Mouse (Mus musculus): ENCODE measurements at regions not wholly inside any gene's neighbourhood (a gene's known extent, or its start where the extent isn't known, plus 50 kb on each side); places are given as distances from the start of the nearest gene placed in this dataset.

- Histone ChIP-seq H3K27ac (no peak overlapping the region), H3K9ac (no peak overlapping the region), H3K9me3 (no peaks in the 10 kb centered on the region), H3K4me3 (replicated peaks) (no peak overlapping the region), H3K36me3 (replicated peaks) (no peaks in the 10 kb centered on the region), H3K4me2 (no peak overlapping the region), H3K4me1 (peaks cover 9% of the 10 kb centered on the region), H3K27me3 (no peaks in the 10 kb centered on the region)
- WGBS: 94% methylated on average over 3 of the region's 3 CpGs
- ATAC-seq (ENCODE audit: low FRiP score): no peak
These were observed 158.8 kb upstream of the Prkcq start for GRCm38 (mm10) chr2:11013154-11013553.

GRCm38 (mm10) chr2:11016446-11016845, 155.5 kb upstream of the Prkcq start:
- no peak overlapping the region for H3K4me2 ChIP-seq
- H3K4me1 ChIP-seq: peaks cover 4% of the 10 kb centered on the region; the same call in 1 of the 2 replicates
- H3K36me3 ChIP-seq (replicated peaks): no peaks in the 10 kb centered on the region
- H3K4me3 ChIP-seq (replicated peaks): no peak overlapping the region
- no peaks in the 10 kb centered on the region for H3K9me3 ChIP-seq
- ATAC-seq (ENCODE audit: low FRiP score): no peak
- WGBS: 81% methylated on average over 1 of the region's 1 CpGs
- H3K27me3 ChIP-seq: no peaks in the 10 kb centered on the region
- no peak overlapping the region for H3K9ac ChIP-seq
- no peak overlapping the region for H3K27ac ChIP-seq

- ATAC-seq (ENCODE audit: low FRiP score): no peak
- H3K27ac ChIP-seq: no peak overlapping the region
- no peaks in the 10 kb centered on the region for H3K27me3 ChIP-seq
- no peak overlapping the region for H3K9ac ChIP-seq
- no peaks in the 10 kb centered on the region for H3K36me3 ChIP-seq (replicated peaks)
- no peak overlapping the region for H3K4me3 ChIP-seq (replicated peaks)
- H3K9me3 ChIP-seq: no peaks in the 10 kb centered on the region
- WGBS: 83% methylated on average over 4 of the region's 4 CpGs
- H3K4me1 ChIP-seq: peaks cover 8% of the 10 kb centered on the region
- no peak overlapping the region for H3K4me2 ChIP-seq
These were observed 139.0 kb upstream of the Prkcq start for GRCm38 (mm10) chr2:11032891-11033290.

- H3K27ac ChIP-seq: no peak overlapping the region
- 19% methylated on average over 1 of the region's 1 CpGs for WGBS
- no peaks in the 10 kb centered on the region for H3K36me3 ChIP-seq (replicated peaks)
- ATAC-seq (ENCODE audit: low FRiP score): peak; percentile 71
- no peak overlapping the region for H3K9ac ChIP-seq
- no peaks in the 10 kb centered on the region for H3K9me3 ChIP-seq
- no peaks in the 10 kb centered on the region for H3K27me3 ChIP-seq
- no peak overlapping the region for H3K4me2 ChIP-seq
- no peak overlapping the region for H3K4me3 ChIP-seq (replicated peaks)
- peaks cover 8% of the 10 kb centered on the region for H3K4me1 ChIP-seq
These were observed 137.7 kb upstream of the Prkcq start for GRCm38 (mm10) chr2:11034178-11034577.

GRCm38 (mm10) chr2:11037343-11037742, 134.6 kb upstream of the Prkcq start:
- Histone ChIP-seq H3K4me3 (replicated peaks) (no peak overlapping the region), H3K4me1 (peaks cover 6% of the 10 kb centered on the region), H3K27ac (no peak overlapping the region), H3K9ac (no peak overlapping the region), H3K4me2 (no peak overlapping the region), H3K27me3 (no peaks in the 10 kb centered on the region), H3K36me3 (replicated peaks) (no peaks in the 10 kb centered on the region), H3K9me3 (no peaks in the 10 kb centered on the region)
- 68% methylated on average over 9 of the region's 11 CpGs for WGBS
- ATAC-seq (ENCODE audit: low FRiP score): 0 out of 2 replicates have a peak, but pooled peaks have one; percentile 40

- no peak for ATAC-seq (ENCODE audit: low FRiP score)
- Histone ChIP-seq H3K27ac (no peak overlapping the region), H3K9ac (no peak overlapping the region), H3K27me3 (no peaks in the 10 kb centered on the region), H3K36me3 (replicated peaks) (no peaks in the 10 kb centered on the region), H3K4me2 (no peak overlapping the region), H3K9me3 (no peaks in the 10 kb centered on the region), H3K4me1 (peaks cover 6% of the 10 kb centered on the region), H3K4me3 (replicated peaks) (no peak overlapping the region)
- 72% methylated on average over 5 of the region's 5 CpGs for WGBS
These were observed 133.5 kb upstream of the Prkcq start for GRCm38 (mm10) chr2:11038440-11038839.

GRCm38 (mm10) chr2:11040005-11040404, 131.9 kb upstream of the Prkcq start:
- Histone ChIP-seq H3K27me3 (no peaks in the 10 kb centered on the region), H3K4me1 (no peaks in the 10 kb centered on the region), H3K9me3 (no peaks in the 10 kb centered on the region), H3K27ac (no peak overlapping the region), H3K4me2 (no peak overlapping the region), H3K36me3 (replicated peaks) (no peaks in the 10 kb centered on the region), H3K4me3 (replicated peaks) (no peak overlapping the region), H3K9ac (no peak overlapping the region)
- WGBS: 87% methylated on average over 2 of the region's 2 CpGs
- no peak for ATAC-seq (ENCODE audit: low FRiP score)

- WGBS: 43% methylated on average over 3 of the region's 3 CpGs
- Histone ChIP-seq H3K36me3 (replicated peaks) (no peaks in the 10 kb centered on the region), H3K4me3 (replicated peaks) (no peak overlapping the region), H3K4me1 (no peaks in the 10 kb centered on the region), H3K27me3 (no peaks in the 10 kb centered on the region), H3K27ac (no peak overlapping the region), H3K4me2 (no peak overlapping the region), H3K9me3 (0 out of 2 replicates have a peak, but pooled peaks cover 3% of the 10 kb centered on the region), H3K9ac (no peak overlapping the region)
- peak; percentile 83; the same call in 1 of the 2 replicates for ATAC-seq (ENCODE audit: low FRiP score)
These were observed 127.1 kb upstream of the Prkcq start for GRCm38 (mm10) chr2:11044727-11045274.

GRCm38 (mm10) chr2:11051621-11052020, 120.3 kb upstream of the Prkcq start:
- no peak overlapping the region for H3K27ac ChIP-seq
- H3K4me2 ChIP-seq: no peak overlapping the region
- H3K36me3 ChIP-seq (replicated peaks): no peaks in the 10 kb centered on the region
- no peaks in the 10 kb centered on the region for H3K4me1 ChIP-seq
- ATAC-seq (ENCODE audit: low FRiP score): no peak
- no peak overlapping the region for H3K4me3 ChIP-seq (replicated peaks)
- H3K27me3 ChIP-seq: no peaks in the 10 kb centered on the region
- WGBS: 92% methylated on average over 7 of the region's 7 CpGs
- H3K9me3 ChIP-seq: 0 out of 2 replicates have a peak, but pooled peaks cover 3% of the 10 kb centered on the region
- H3K9ac ChIP-seq: no peak overlapping the region

- Histone ChIP-seq H3K4me3 (replicated peaks) (no peak overlapping the region), H3K9me3 (no peaks in the 10 kb centered on the region), H3K36me3 (replicated peaks) (no peaks in the 10 kb centered on the region), H3K4me2 (no peak overlapping the region), H3K27me3 (no peaks in the 10 kb centered on the region), H3K9ac (no peak overlapping the region), H3K27ac (no peak overlapping the region), H3K4me1 (no peaks in the 10 kb centered on the region)
- WGBS: 18% methylated on average over 9 of the region's 9 CpGs
- peak; percentile 89 for ATAC-seq (ENCODE audit: low FRiP score)
These were observed 112.0 kb upstream of the Prkcq start for GRCm38 (mm10) chr2:11059731-11060425.

- 55% methylated on average over 4 of the region's 4 CpGs for WGBS
- Histone ChIP-seq H3K4me1 (peaks cover 8% of the 10 kb centered on the region; the same call in 1 of the 2 replicates), H3K36me3 (replicated peaks) (no peaks in the 10 kb centered on the region), H3K27ac (no peak overlapping the region), H3K4me3 (replicated peaks) (no peak overlapping the region), H3K9ac (no peak overlapping the region), H3K27me3 (no peaks in the 10 kb centered on the region), H3K4me2 (no peak overlapping the region), H3K9me3 (no peaks in the 10 kb centered on the region)
- 0 out of 2 replicates have a peak, but pooled peaks have one; percentile 57 for ATAC-seq (ENCODE audit: low FRiP score)
These were observed 104.5 kb upstream of the Prkcq start for GRCm38 (mm10) chr2:11067384-11067783.

GRCm38 (mm10) chr2:11083536-11083935, 88.4 kb upstream of the Prkcq start:
- Histone ChIP-seq H3K36me3 (replicated peaks) (no peaks in the 10 kb centered on the region), H3K27me3 (no peaks in the 10 kb centered on the region), H3K27ac (no peak overlapping the region), H3K9me3 (no peaks in the 10 kb centered on the region), H3K4me2 (no peak overlapping the region), H3K9ac (no peak overlapping the region), H3K4me1 (no peaks in the 10 kb centered on the region), H3K4me3 (replicated peaks) (no peak overlapping the region)
- WGBS: 93% methylated on average over 3 of the region's 3 CpGs
- ATAC-seq (ENCODE audit: low FRiP score): no peak

GRCm38 (mm10) chr2:11086996-11087395, 84.9 kb upstream of the Prkcq start:
- no peak overlapping the region for H3K9ac ChIP-seq
- H3K4me3 ChIP-seq (replicated peaks): no peak overlapping the region
- no peaks in the 10 kb centered on the region for H3K4me1 ChIP-seq
- no peak for ATAC-seq (ENCODE audit: low FRiP score)
- no peaks in the 10 kb centered on the region for H3K27me3 ChIP-seq
- H3K27ac ChIP-seq: no peak overlapping the region
- 38% methylated on average over 1 of the region's 1 CpGs for WGBS
- H3K36me3 ChIP-seq (replicated peaks): no peaks in the 10 kb centered on the region
- H3K4me2 ChIP-seq: no peak overlapping the region
- no peaks in the 10 kb centered on the region for H3K9me3 ChIP-seq

Measured in forebrain, embryonic 12.5 days (tissue).